Mouse (Mus musculus) CH12.LX (cell line): ENCODE data around the gene Filip1l.

ENCODE experiments used
- CHD1 ChIP-seq: IDR thresholded peaks from 2 replicates; pipeline ENCODE4 v1.6.1; 2012; ENCODE audit warnings: low read depth, low read length, improper control_type of control experiment, inconsistent platforms
- CTCF ChIP-seq, 2 experiments: IDR thresholded peaks in 1 of 2; conservative IDR thresholded peaks in 1 of 2; 2 replicates each; pipeline ENCODE4 v1.5.1; 2011 to 2012; ENCODE audit warnings: low read depth in 2 of 2, low read length in 2 of 2, improper control_type of control experiment in 1 of 2, inconsistent platforms in 1 of 2, mild to moderate bottlenecking in 1 of 2, moderate library complexity in 1 of 2
- EP300 ChIP-seq: IDR thresholded peaks from 2 replicates; pipeline ENCODE4 v1.6.1; 2011; ENCODE audit warnings: low read length, improper control_type of control experiment
- ETS1 ChIP-seq: conservative IDR thresholded peaks from 2 replicates; pipeline ENCODE4 v1.6.1; 2012; ENCODE audit warnings: low read depth, mild to moderate bottlenecking, inconsistent platforms, low read length, improper control_type of control experiment, moderate library complexity
- MAFK ChIP-seq: IDR thresholded peaks from 2 replicates; pipeline ENCODE4 v1.6.1; 2011; ENCODE audit warnings: low read length, improper control_type of control experiment; ENCODE audit not compliant: insufficient replicate concordance
- MXI1 ChIP-seq: IDR thresholded peaks from 2 replicates; pipeline ENCODE4 v1.6.1; 2011; ENCODE audit warnings: mild to moderate bottlenecking, low read depth, low read length, improper control_type of control experiment
- SMC3 ChIP-seq: IDR thresholded peaks from 2 replicates; pipeline ENCODE4 v1.6.1; 2011; ENCODE audit warnings: low read depth, low read length, improper control_type of control experiment
- TBP ChIP-seq: conservative IDR thresholded peaks from 2 replicates; pipeline ENCODE4 v1.6.1; 2011; ENCODE audit warnings: low read depth, low read length, improper control_type of control experiment
- ZC3H11A ChIP-seq: IDR thresholded peaks from 2 replicates; pipeline ENCODE4 v1.6.1; 2012; ENCODE audit warnings: low read depth, mild to moderate bottlenecking, inconsistent platforms, low read length, improper control_type of control experiment
- ZNF384 ChIP-seq: IDR thresholded peaks from 2 replicates; pipeline ENCODE4 v1.6.1; 2012; ENCODE audit warnings: low read depth, low read length, improper control_type of control experiment, inconsistent platforms

- TF ChIP-seq ZC3H11A: no peak
- TF ChIP-seq MXI1: no peak
- no peak; the same call in 1 of the 2 replicates for TF ChIP-seq EP300
- TF ChIP-seq CTCF (conservative IDR thresholded peaks at IDR 0.05 in 1 of 2, IDR thresholded peaks at IDR 0.05 in 1 of 2; ENCODE audit: low read depth in 2 of 2, low read length in 2 of 2): no peak
- TF ChIP-seq ETS1: peak; percentile 34; the same call in 1 of the 2 replicates
- no peak for TF ChIP-seq MAFK
- TF ChIP-seq SMC3: no peak; the same call in 1 of the 2 replicates
- no peak for TF ChIP-seq ZNF384
- no peak for TF ChIP-seq TBP
- no peak for TF ChIP-seq CHD1
These were observed 78.4 kb downstream of the Filip1l start for GRCm38 (mm10) chr16:57431294-57431693.
